Mouse (Mus musculus): ENCODE data around the gene Grb2. TPM values are rescaled to one million over a fixed set of nuclear protein-coding genes. Genes with fewer than 3 reads are reported as not detected.
A peak's percentile ranks its signal among the peaks of the same experiment; 100 is the strongest.
"Not testable (repeated sequence)": the region's sequence is repeated elsewhere in the genome, so short reads cannot be mapped to it uniquely, and the experiment has no call there.

Grb2 gene
- polyA plus RNA-seq, 1 experiment from 2014 or later: 108 TPM

- no peak overlapping the region for H3K4me2 ChIP-seq
- H3K27ac ChIP-seq: peak overlapping the region; percentile 45
- WGBS: 77% methylated on average over 4 of the region's 4 CpGs
- peaks cover 6% of the 10 kb centered on the region; the same call in 1 of the 2 replicates for H3K4me1 ChIP-seq
- H3K4me3 ChIP-seq: no peak overlapping the region
- peaks cover 13% of the 10 kb centered on the region; the same call in 1 of the 2 replicates for H3K36me3 ChIP-seq
- no peak overlapping the region for H3K9ac ChIP-seq
- H3K9me3 ChIP-seq: no peaks in the 10 kb centered on the region
- no peak for ATAC-seq (ENCODE audit: insufficient number of reproducible peaks, insufficient read depth, low FRiP score, low TSS enrichment, low read depth)
- H3K27me3 ChIP-seq: no peaks in the 10 kb centered on the region
These were observed 44.6 kb downstream of the Grb2 start for GRCm38 (mm10) chr11:115663676-115664335.

GRCm38 (mm10) chr11:115660376-115660775 lies 48.0 kb downstream of the Grb2 start:
- ATAC-seq (ENCODE audit: insufficient number of reproducible peaks, insufficient read depth, low FRiP score, low TSS enrichment, low read depth): no peak
- H3K27me3 ChIP-seq: no peaks in the 10 kb centered on the region
- H3K4me2 ChIP-seq: no peak overlapping the region
- H3K9ac ChIP-seq: no peak overlapping the region
- H3K4me1 ChIP-seq: peaks cover 6% of the 10 kb centered on the region; the same call in 1 of the 2 replicates
- H3K36me3 ChIP-seq: peaks cover 13% of the 10 kb centered on the region; the same call in 1 of the 2 replicates
- no peaks in the 10 kb centered on the region for H3K9me3 ChIP-seq
- WGBS: 91% methylated on average over 4 of the region's 4 CpGs
- H3K27ac ChIP-seq: no peak overlapping the region
- H3K4me3 ChIP-seq: no peak overlapping the region

GRCm38 (mm10) chr11:115658521-115658920 lies 49.9 kb downstream of the Grb2 start:
- Histone ChIP-seq H3K27ac (no peak overlapping the region), H3K9ac (no peak overlapping the region), H3K27me3 (no peaks in the 10 kb centered on the region), H3K4me2 (no peak overlapping the region), H3K4me3 (no peak overlapping the region), H3K9me3 (no peaks in the 10 kb centered on the region), H3K36me3 (peaks cover 28% of the 10 kb centered on the region), H3K4me1 (no peaks in the 10 kb centered on the region)
- no peak for ATAC-seq (ENCODE audit: insufficient number of reproducible peaks, insufficient read depth, low FRiP score, low TSS enrichment, low read depth)
- WGBS: 86% methylated on average over 6 of the region's 6 CpGs

GRCm38 (mm10) chr11:115654128-115654527 lies 54.3 kb downstream of the Grb2 start:
- H3K36me3 ChIP-seq: peaks cover 41% of the 10 kb centered on the region
- 68% methylated on average over 2 of the region's 2 CpGs for WGBS

GRCm38 (mm10) chr11:115653194-115653593 lies 55.2 kb downstream of the Grb2 start:
- no peaks in the 10 kb centered on the region for H3K27me3 ChIP-seq
- no peak overlapping the region for H3K4me3 ChIP-seq
- H3K9ac ChIP-seq: no peak overlapping the region
- H3K9me3 ChIP-seq: no peaks in the 10 kb centered on the region
- 84% methylated on average over 3 of the region's 3 CpGs for WGBS
- no peak overlapping the region for H3K4me2 ChIP-seq
- no peak overlapping the region for H3K27ac ChIP-seq
- no peaks in the 10 kb centered on the region for H3K4me1 ChIP-seq
- no peak for ATAC-seq (ENCODE audit: insufficient number of reproducible peaks, insufficient read depth, low FRiP score, low TSS enrichment, low read depth)
- peaks cover 47% of the 10 kb centered on the region for H3K36me3 ChIP-seq

More at GRCm38 (mm10) chr11:115654128-115654527, 54.3 kb downstream of the Grb2 start:
- Histone ChIP-seq H3K9ac (no peak overlapping the region), H3K27me3 (no peaks in the 10 kb centered on the region), H3K4me2 (no peak overlapping the region), H3K4me3 (no peak overlapping the region), H3K4me1 (no peaks in the 10 kb centered on the region), H3K9me3 (no peaks in the 10 kb centered on the region), H3K27ac (no peak overlapping the region; the same call in 1 of the 2 replicates)
- no peak for ATAC-seq (ENCODE audit: insufficient number of reproducible peaks, insufficient read depth, low FRiP score, low TSS enrichment, low read depth)

- H3K4me3 ChIP-seq: no peak overlapping the region
- H3K36me3 ChIP-seq: peaks cover 56% of the 10 kb centered on the region
- no peaks in the 10 kb centered on the region for H3K27me3 ChIP-seq
- 81% methylated on average over 3 of the region's 3 CpGs for WGBS
- H3K9me3 ChIP-seq: no peaks in the 10 kb centered on the region
- no peak for ATAC-seq (ENCODE audit: insufficient number of reproducible peaks, insufficient read depth, low FRiP score, low TSS enrichment, low read depth)
- no peaks in the 10 kb centered on the region for H3K4me1 ChIP-seq
- no peak overlapping the region for H3K27ac ChIP-seq
- H3K9ac ChIP-seq: no peak overlapping the region
- no peak overlapping the region for H3K4me2 ChIP-seq
These were observed 56.7 kb downstream of the Grb2 start for GRCm38 (mm10) chr11:115651680-115652079.

GRCm38 (mm10) chr11:115649706-115650105 lies 58.7 kb downstream of the Grb2 start:
- Histone ChIP-seq H3K9ac (no peak overlapping the region), H3K4me2 (no peak overlapping the region), H3K9me3 (no peaks in the 10 kb centered on the region), H3K27me3 (no peaks in the 10 kb centered on the region), H3K27ac (no peak overlapping the region), H3K36me3 (peaks cover 65% of the 10 kb centered on the region), H3K4me3 (no peak overlapping the region), H3K4me1 (no peaks in the 10 kb centered on the region)
- 61% methylated on average over 10 of the region's 10 CpGs for WGBS
- ATAC-seq (ENCODE audit: insufficient number of reproducible peaks, insufficient read depth, low FRiP score, low TSS enrichment, low read depth): no peak

- peak overlapping the region; percentile 12; the same call in 1 of the 2 replicates for H3K27ac ChIP-seq
- no peaks in the 10 kb centered on the region for H3K9me3 ChIP-seq
- 51% methylated on average over 6 of the region's 6 CpGs for whole genome bisulfite sequencing
- no peak overlapping the region for H3K4me2 ChIP-seq
- no peaks in the 10 kb centered on the region for H3K27me3 ChIP-seq
- H3K9ac ChIP-seq: no peak overlapping the region
- H3K4me1 ChIP-seq: no peaks in the 10 kb centered on the region
- no peak for ATAC-seq (ENCODE audit: insufficient number of reproducible peaks, insufficient read depth, low FRiP score, low TSS enrichment, low read depth)
- H3K36me3 ChIP-seq: peaks cover 66% of the 10 kb centered on the region
- no peak overlapping the region for H3K4me3 ChIP-seq
These were observed 60.9 kb downstream of the Grb2 start for GRCm38 (mm10) chr11:115647459-115647858.

GRCm38 (mm10) chr11:115646439-115646838 lies 62.0 kb downstream of the Grb2 start:
- H3K27ac ChIP-seq: no peak overlapping the region
- peaks cover 64% of the 10 kb centered on the region for H3K36me3 ChIP-seq
- WGBS: 90% methylated on average over 9 of the region's 9 CpGs
- no peak overlapping the region for H3K4me3 ChIP-seq
- H3K9ac ChIP-seq: no peak overlapping the region
- no peak for ATAC-seq (ENCODE audit: insufficient number of reproducible peaks, insufficient read depth, low FRiP score, low TSS enrichment, low read depth)
- no peaks in the 10 kb centered on the region for H3K9me3 ChIP-seq
- no peaks in the 10 kb centered on the region for H3K27me3 ChIP-seq
- H3K4me2 ChIP-seq: no peak overlapping the region
- no peaks in the 10 kb centered on the region for H3K4me1 ChIP-seq

GRCm38 (mm10) chr11:115645498-115645897 lies 62.9 kb downstream of the Grb2 start:
- H3K4me3 ChIP-seq; H3K9me3 ChIP-seq; ATAC-seq (ENCODE audit: insufficient number of reproducible peaks, insufficient read depth, low FRiP score, low TSS enrichment, low read depth); H3K9ac ChIP-seq; H3K27me3 ChIP-seq; H3K27ac ChIP-seq; H3K4me1 ChIP-seq; H3K4me2 ChIP-seq: not testable (repeated sequence)
- 79% methylated on average over 14 of the region's 14 CpGs for WGBS
- peaks cover 55% of the 10 kb centered on the region for H3K36me3 ChIP-seq

GRCm38 (mm10) chr11:115644308-115644707 lies 64.1 kb downstream of the Grb2 start:
- H3K4me3 ChIP-seq: no peak overlapping the region
- 89% methylated on average over 13 of the region's 13 CpGs for WGBS
- H3K4me1 ChIP-seq: no peaks in the 10 kb centered on the region
- no peak overlapping the region for H3K9ac ChIP-seq
- H3K27me3 ChIP-seq: no peaks in the 10 kb centered on the region
- H3K27ac ChIP-seq: no peak overlapping the region
- no peak overlapping the region for H3K4me2 ChIP-seq
- H3K36me3 ChIP-seq: peaks cover 48% of the 10 kb centered on the region
- no peaks in the 10 kb centered on the region for H3K9me3 ChIP-seq
- no peak for ATAC-seq (ENCODE audit: insufficient number of reproducible peaks, insufficient read depth, low FRiP score, low TSS enrichment, low read depth)

GRCm38 (mm10) chr11:115643265-115643664 lies 65.1 kb downstream of the Grb2 start:
- H3K9ac ChIP-seq: no peak overlapping the region
- no peaks in the 10 kb centered on the region for H3K4me1 ChIP-seq
- H3K9me3 ChIP-seq: no peaks in the 10 kb centered on the region
- no peak overlapping the region for H3K27ac ChIP-seq
- WGBS: 74% methylated on average over 10 of the region's 10 CpGs
- no peaks in the 10 kb centered on the region for H3K27me3 ChIP-seq
- peaks cover 40% of the 10 kb centered on the region for H3K36me3 ChIP-seq
- no peak overlapping the region for H3K4me2 ChIP-seq
- H3K4me3 ChIP-seq: no peak overlapping the region
- no peak for ATAC-seq (ENCODE audit: insufficient number of reproducible peaks, insufficient read depth, low FRiP score, low TSS enrichment, low read depth)

Data from embryonic facial prominence, embryonic 13.5 days (tissue).